Mouse (Mus musculus) stomach, postnatal 0 days (tissue): ENCODE measurements around the gene Ptpn1. TPM values are rescaled to one million over a fixed set of nuclear protein-coding genes. Genes with fewer than 3 reads are reported as not detected.

ENCODE experiments used
- ATAC-seq: fragments of 200-750 bp; cut with Nextera tagmentation; 2 replicates; pipeline ENCODE4 v1.8.0; 2017; ENCODE audit not compliant: low FRiP score, low TSS enrichment
- DNase-seq: peaks from one replicate; pipeline ENCODE4 v3.0.0-alpha.2; 2016; ENCODE audit warnings: low spot score
- H3K27ac ChIP-seq: fragments of 300-500 bp; sonication (generic); replicated peaks from 2 replicates; pipeline ENCODE4 v1.5.1; 2014; ENCODE audit warnings: mild to moderate bottlenecking, control low read depth
- H3K27me3 ChIP-seq: fragments of 300-500 bp; sonication (generic); 2 replicates; pipeline ENCODE4 v1.6.1; 2014; ENCODE audit warnings: low read length; ENCODE audit not compliant: control insufficient read depth, insufficient read depth
- H3K36me3 ChIP-seq: fragments of 300-500 bp; sonication (generic); 2 replicates; pipeline ENCODE4 v1.6.1; 2014; ENCODE audit warnings: low read length, mixed read lengths; ENCODE audit not compliant: control insufficient read depth, insufficient read depth
- H3K4me1 ChIP-seq: fragments of 300-500 bp; sonication (generic); replicated peaks from 2 replicates; pipeline ENCODE4 v1.6.1; 2014; ENCODE audit warnings: antibody characterized with exemption; ENCODE audit not compliant: control insufficient read depth, insufficient read depth
- H3K4me2 ChIP-seq: fragments of 300-500 bp; sonication (generic); replicated peaks from 2 replicates; pipeline ENCODE4 v1.6.1; 2014; ENCODE audit warnings: low read depth, mild to moderate bottlenecking, control low read depth, moderate library complexity
- H3K4me3 ChIP-seq: fragments of 300-500 bp; sonication (generic); 2 replicates; pipeline ENCODE4 v1.5.1; 2014; ENCODE audit warnings: low read depth, low read length, control low read depth
- H3K9ac ChIP-seq: fragments of 300-500 bp; sonication (generic); 2 replicates; pipeline ENCODE4 v1.6.1; 2014; ENCODE audit warnings: mild to moderate bottlenecking, low read length, control low read depth, mixed read lengths
- H3K9me3 ChIP-seq: fragments of 300-500 bp; sonication (generic); 2 replicates; pipeline ENCODE4 v1.6.1; 2016; ENCODE audit warnings: low read length; ENCODE audit not compliant: control insufficient read depth
- CTCF ChIP-seq: IDR thresholded peaks from 2 replicates; pipeline ENCODE4 v1.5.1; 2016; ENCODE audit warnings: antibody characterized with exemption, low read depth, mild to moderate bottlenecking, moderate library complexity
- EP300 ChIP-seq: optimal IDR thresholded peaks from 2 replicates; pipeline ENCODE3; 2016; ENCODE audit warnings: antibody characterized with exemption
- WGBS: fragments of 180-500 bp; shearing (Covaris S2); extraction: QIAGEN DNeasy Blood & Tissue Kit; methylation state at CpG from one replicate; pipeline ENCODE4 v1.1.7; 2014; 5-methylcytosine and 5-hydroxymethylcytosine counted together
- polyA plus RNA-seq: library from polyadenylated mRNA; unstranded; fragments of >200 nt; fragmentation: Nextera tagmentation; extraction: Ambion mirVana; gene quantifications from 2 replicates; pipeline ENCODE4 v1.2.1, GENCODE M21; 2015

Ptpn1 gene
- polyA plus RNA-seq, 1 experiment from 2014 or later: 51.1 TPM

DNA sequence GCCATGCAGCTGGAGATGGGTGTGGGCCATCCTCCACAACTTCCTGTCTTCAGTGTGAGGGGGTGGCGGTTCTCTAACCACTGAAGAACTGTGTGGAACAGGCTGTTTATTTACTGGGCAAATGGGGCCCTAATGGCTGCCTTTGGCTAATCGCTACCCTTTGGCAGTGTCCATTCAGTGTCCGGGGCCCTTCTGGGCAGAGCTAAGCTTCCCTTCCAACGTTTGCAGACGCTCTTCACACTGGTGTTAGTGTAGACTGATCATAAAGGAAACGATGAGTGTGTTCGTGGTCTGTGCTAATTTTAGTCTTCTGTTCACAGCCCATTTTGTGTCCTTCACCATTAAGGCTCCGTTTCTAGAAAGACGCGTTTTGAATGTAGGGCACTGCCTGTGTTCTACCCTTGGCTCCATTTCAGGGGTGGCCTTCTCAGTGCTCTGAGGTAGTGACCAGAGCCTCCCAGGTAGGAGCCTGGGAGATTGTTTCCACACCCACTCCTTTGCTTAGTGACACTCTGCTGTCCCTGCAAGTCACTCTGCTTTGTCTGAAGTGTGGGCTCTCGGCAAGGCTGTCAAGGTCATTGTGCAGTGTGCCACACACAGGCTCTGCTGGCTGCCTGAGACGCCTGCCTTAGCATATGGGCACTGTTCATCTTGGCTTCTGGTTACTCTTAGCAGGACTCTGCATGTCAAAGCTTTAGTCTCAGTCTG, 11.2 kb downstream of the Ptpn1 start:
- Histone ChIP-seq H3K4me1 (peaks cover 28% of the 10 kb centered on the region), H3K9ac (no peak overlapping the region), H3K27ac (peak overlapping the region; percentile 78), H3K9me3 (no peaks in the 10 kb centered on the region), H3K4me2 (peak overlapping the region; percentile 20), H3K27me3 (no peaks in the 10 kb centered on the region), H3K4me3 (no peak overlapping the region), H3K36me3 (no peaks in the 10 kb centered on the region)
- WGBS: 49% methylated on average over 12 of the region's 12 CpGs
- no peak for TF ChIP-seq CTCF
- no peak for TF ChIP-seq EP300
- DNase-seq: peak; percentile 35
- ATAC-seq: no peak

DNA sequence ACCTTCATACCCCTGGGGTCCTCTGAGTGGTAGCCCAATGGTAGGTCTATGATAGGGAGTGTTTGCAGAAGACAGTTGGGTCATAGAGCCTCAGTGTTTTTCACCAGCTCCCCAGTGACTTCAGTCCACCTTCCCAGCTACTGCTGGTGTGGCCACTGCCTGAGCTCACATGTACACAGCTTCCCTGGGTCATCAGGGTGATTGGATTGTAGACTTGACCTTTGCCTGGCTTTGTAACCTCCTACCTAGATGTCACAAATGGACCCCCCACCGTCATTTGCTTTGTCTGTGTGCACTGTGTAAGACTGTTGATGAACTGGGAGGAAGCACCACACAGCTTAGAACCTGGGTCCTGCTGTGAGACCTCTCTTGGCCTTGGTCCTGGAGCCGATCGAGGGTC, 12.3 kb downstream of the Ptpn1 start:
- ATAC-seq (no peak), DNase-seq (no peak)
- H3K36me3 ChIP-seq: no peaks in the 10 kb centered on the region
- TF ChIP-seq CTCF: no peak
- no peak for TF ChIP-seq EP300
- no peak overlapping the region for H3K9ac ChIP-seq
- H3K27ac ChIP-seq: no peak overlapping the region
- 94% methylated on average over 3 of the region's 3 CpGs for WGBS
- H3K9me3 ChIP-seq: no peaks in the 10 kb centered on the region
- H3K4me1 ChIP-seq: peaks cover 29% of the 10 kb centered on the region
- no peak overlapping the region for H3K4me3 ChIP-seq
- H3K4me2 ChIP-seq: no peak overlapping the region
- no peaks in the 10 kb centered on the region for H3K27me3 ChIP-seq

DNA sequence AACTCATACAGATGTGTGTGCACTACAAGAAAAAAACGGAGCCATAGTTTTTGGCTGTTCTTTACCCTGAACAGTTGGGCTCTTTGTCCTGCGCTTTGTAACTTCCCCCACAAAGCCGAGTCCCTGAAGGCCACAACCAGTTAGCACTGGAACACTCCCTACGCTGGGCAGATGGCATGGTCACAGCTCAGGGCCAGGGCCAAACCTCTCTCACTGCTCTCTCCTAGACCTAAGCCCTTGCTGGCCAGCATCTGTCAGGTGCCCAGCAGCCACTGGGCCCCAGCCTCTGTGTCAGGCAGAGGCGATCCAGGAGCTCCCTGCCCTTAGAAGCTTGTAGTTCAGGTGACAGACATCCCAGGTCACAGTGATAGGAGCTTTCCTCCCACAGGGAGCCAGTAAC, 13.6 kb downstream of the Ptpn1 start:
- H3K4me3 ChIP-seq: no peak overlapping the region
- H3K9me3 ChIP-seq: no peaks in the 10 kb centered on the region
- no peak overlapping the region for H3K9ac ChIP-seq
- H3K27me3 ChIP-seq: no peaks in the 10 kb centered on the region
- DNase-seq (no peak), ATAC-seq (no peak)
- no peaks in the 10 kb centered on the region for H3K36me3 ChIP-seq
- TF ChIP-seq EP300: no peak
- no peak for TF ChIP-seq CTCF
- H3K27ac ChIP-seq: no peak overlapping the region
- 79% methylated on average over 5 of the region's 5 CpGs for WGBS
- no peak overlapping the region for H3K4me2 ChIP-seq
- H3K4me1 ChIP-seq: peaks cover 35% of the 10 kb centered on the region

DNA sequence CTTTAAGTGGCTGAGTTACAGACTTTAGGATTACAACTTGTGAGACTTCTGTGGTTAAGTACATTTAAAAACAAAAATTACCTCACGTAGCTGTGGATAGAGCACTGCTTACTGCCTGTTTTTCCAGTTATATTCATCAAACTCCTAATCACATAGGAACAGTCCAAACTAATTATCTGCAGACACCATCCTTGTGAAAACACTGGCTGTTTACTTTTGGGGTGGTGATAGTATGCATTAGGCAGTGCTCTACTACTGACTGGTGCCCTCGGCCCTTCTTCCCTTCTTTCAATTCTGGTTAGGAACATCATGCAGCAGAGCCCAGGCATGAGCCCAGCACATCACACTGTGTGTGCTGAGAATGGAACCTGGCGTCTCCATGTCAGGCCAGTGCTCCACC, 15.4 kb downstream of the Ptpn1 start:
- Histone ChIP-seq H3K27ac (peak overlapping the region; percentile 70), H3K27me3 (no peaks in the 10 kb centered on the region), H3K4me1 (peaks cover 30% of the 10 kb centered on the region), H3K4me2 (no peak overlapping the region), H3K4me3 (no peak overlapping the region), H3K9ac (no peak overlapping the region), H3K9me3 (no peaks in the 10 kb centered on the region), H3K36me3 (no peaks in the 10 kb centered on the region)
- WGBS: 47% methylated on average over 3 of the region's 3 CpGs
- DNase-seq (no peak), ATAC-seq (peak; percentile 69)
- TF ChIP-seq EP300 (peak; percentile 52), CTCF (no peak)

DNA sequence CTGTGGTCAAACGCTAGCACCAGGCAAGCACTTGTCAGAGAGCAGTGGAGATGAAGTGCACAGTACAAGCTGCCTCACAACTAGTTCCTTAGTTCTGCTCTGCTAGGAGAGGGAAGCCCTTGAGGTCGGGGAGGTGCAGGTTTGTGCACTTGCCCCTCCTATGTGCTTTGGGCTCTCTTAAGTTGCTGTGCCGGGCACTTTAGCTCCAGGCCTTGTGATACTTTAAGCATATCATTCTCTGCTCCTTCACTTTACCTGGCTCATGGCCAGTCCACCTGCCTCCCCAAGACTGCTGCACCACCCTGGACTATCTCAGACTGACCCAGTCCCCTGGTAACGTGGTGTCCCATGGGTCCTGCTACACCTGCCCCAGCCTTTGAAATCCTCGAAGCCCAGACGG, 16.2 kb downstream of the Ptpn1 start:
- Histone ChIP-seq H3K27me3 (no peaks in the 10 kb centered on the region), H3K27ac (peak overlapping the region; percentile 70), H3K9me3 (no peaks in the 10 kb centered on the region), H3K4me1 (peaks cover 22% of the 10 kb centered on the region), H3K9ac (no peak overlapping the region), H3K4me2 (no peak overlapping the region), H3K4me3 (no peak overlapping the region), H3K36me3 (no peaks in the 10 kb centered on the region)
- TF ChIP-seq CTCF (no peak), EP300 (no peak)
- DNase-seq (peak; percentile 58), ATAC-seq (peak; percentile 39; the same call in 1 of the 2 replicates)
- 58% methylated on average over 6 of the region's 6 CpGs for whole genome bisulfite sequencing

DNA sequence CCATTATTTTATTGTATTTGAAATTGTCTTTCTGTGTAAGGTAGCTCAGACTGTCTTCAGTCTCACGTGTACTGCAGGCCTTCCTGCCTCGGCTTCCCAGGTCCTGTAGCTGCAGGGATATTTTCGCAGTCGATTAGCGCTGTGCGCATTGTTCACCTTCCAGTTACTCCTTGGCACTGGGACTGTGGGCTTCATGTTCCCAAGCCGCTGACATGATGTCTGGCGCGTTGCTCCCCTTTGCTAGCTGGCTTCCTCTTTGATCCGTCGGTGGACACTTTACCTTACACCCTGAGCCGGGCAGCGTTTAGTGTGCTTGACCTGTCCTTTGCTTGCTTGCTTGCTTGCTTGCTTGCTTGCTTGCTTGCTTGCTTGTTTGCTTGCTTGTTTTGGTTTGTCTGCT, 16.7 kb downstream of the Ptpn1 start:
- no peak for TF ChIP-seq CTCF
- TF ChIP-seq EP300: no peak
- Histone ChIP-seq H3K27me3 (no peaks in the 10 kb centered on the region), H3K36me3 (no peaks in the 10 kb centered on the region), H3K27ac (peak overlapping the region; percentile 70), H3K9ac (no peak overlapping the region), H3K4me3 (no peak overlapping the region), H3K9me3 (no peaks in the 10 kb centered on the region), H3K4me1 (peaks cover 19% of the 10 kb centered on the region), H3K4me2 (no peak overlapping the region)
- DNase-seq (no peak), ATAC-seq (no peak)
- 80% methylated on average over 13 of the region's 13 CpGs for WGBS
